Mouse (Mus musculus) megakaryocyte, embryonic 14.5 days (primary cell): ENCODE results near the gene Mapk14.

ENCODE experiments used
- FLI1 ChIP-seq: IDR thresholded peaks from 2 replicates; pipeline ENCODE4 v1.6.1; 2012; ENCODE audit warnings: low read length, inconsistent platforms, mixed read lengths
- GATA1 ChIP-seq: IDR thresholded peaks from 3 replicates; pipeline ENCODE4 v1.6.1; 2012; ENCODE audit warnings: mixed read lengths, low read length, inconsistent platforms, borderline replicate concordance

DNA sequence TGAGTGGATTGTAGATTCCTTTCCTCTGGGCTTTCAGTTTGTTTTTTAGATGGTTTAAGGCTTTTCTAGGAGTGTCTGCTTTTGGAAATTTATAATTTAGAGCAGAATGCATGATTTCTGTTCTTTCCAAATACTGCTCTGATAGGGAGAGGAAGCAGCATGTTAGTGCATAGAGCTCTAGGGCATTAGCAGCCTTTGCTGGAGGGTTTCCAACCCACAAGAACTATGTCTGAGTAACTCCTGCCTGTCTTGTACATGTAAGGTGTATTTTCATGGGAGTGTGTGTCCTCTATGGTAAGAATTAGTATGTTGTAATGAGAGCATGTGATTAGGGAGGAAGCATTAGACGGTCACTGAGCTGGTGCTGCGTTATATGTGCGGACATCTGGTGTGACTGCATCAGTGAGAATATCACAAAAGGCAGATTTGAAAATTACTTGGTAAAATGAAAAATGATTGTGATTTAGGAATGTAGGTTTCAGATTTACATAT is 16.1 kb downstream of the Mapk14 start:
- TF ChIP-seq FLI1 (no peak), GATA1 (no peak)
